Mouse (Mus musculus) adrenal gland, postnatal 10 days (tissue): ENCODE data around the gene Tmtc4. TPM values are rescaled to one million over a fixed set of nuclear protein-coding genes. Genes with fewer than 3 reads are reported as not detected.

ENCODE experiments used
- DNase-seq: peaks from one replicate; pipeline ENCODE4 v3.0.0; 2021; ENCODE audit warnings: mixed read lengths
- total RNA-seq, 2 experiments: library from RNA; stranded (reverse); gene quantifications; 2 replicates each; pipeline ENCODE4 v1.2.3; 2021

Tmtc4 gene
- total RNA-seq, 2 experiments from 2014 or later = 20.0 to 28.3 TPM

DNA sequence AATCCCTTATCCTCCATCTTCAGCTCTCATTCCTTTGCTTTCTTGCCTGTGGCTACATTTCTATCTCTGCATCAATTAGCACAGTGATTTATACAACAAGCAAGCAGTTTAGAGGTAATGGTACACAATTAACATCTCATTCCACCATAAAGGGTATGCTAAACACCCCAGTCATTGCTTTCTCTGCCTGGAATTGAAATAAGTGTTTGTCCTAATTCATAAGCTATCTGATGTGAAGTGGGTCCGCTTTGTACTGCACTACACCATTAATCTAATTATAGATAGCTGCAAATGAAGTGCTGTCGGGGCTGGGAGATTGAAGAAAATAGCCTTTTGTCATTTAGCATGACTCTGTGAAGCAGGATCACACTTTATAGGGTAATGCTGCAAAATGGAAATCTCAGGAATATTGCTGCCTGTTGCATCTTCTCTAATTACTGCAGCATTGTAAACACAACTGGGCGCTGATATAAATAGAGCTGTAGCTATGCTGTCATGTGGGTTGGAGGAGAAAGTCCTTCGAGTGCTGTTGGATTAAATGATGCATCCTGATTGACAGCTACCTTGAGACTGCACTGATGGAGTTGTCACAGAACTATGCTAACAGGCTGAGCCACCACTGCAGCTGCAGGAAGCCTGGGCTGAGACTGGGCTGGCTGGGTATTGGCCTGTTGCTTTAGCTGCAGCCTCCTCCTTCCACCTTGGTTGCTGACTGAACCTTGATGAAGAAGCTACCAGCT lies 111.8 kb downstream of the Tmtc4 start:
- DNase-seq = no peak

DNA sequence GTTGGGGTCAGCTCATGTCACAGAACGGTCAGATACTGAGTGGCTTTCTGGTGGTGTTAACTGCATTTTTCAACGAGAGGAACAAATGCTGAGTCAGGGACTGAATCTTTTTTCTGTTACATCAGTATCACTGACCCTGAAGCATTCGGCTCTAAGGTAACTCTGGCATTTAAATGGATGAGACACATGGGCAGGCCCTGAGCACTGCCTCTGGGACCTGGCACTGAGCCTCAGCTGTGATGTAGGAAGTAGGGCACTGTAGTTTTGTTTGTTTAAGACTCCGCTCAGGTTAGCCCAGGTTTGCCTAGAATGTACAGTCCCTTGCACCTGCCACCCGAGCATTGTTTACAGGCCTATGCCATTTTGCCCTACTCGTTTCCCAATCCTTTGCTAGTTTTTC lies 114.0 kb downstream of the Tmtc4 start:
- DNase-seq = peak; percentile 63

Other genes starting within 250 kb of the Tmtc4 start
- 10 to 100 TPM; 36.5 to 45.0 TPM for gene Ggact, start 70.3 kb downstream of the Tmtc4 start, total RNA-seq